Mouse (Mus musculus) spleen, postnatal 36 days (tissue): ENCODE data around the gene Mif4gd.

Experiments used
- DNase-seq, 2 experiments: peaks; one replicate each; pipeline ENCODE4 v3.0.0; 2022; ENCODE audit warnings: low spot score in 2 of 2, mixed read lengths in 1 of 2

Gene Mif4gd

GRCm38 (mm10) chr11:115632862-115633261 lies 20.1 kb upstream of the Mif4gd start:
- DNase-seq = peak; percentile 76 to 79

- no peak for DNase-seq
Observed at GRCm38 (mm10) chr11:115632247-115632646, 19.5 kb upstream of the Mif4gd start.

GRCm38 (mm10) chr11:115631505-115631890 lies 18.7 kb upstream of the Mif4gd start:
- peak in 1 of 2 experiments; percentile 53 for DNase-seq

GRCm38 (mm10) chr11:115630532-115631504 lies 18.0 kb upstream of the Mif4gd start:
- peak; percentile 95 for DNase-seq

GRCm38 (mm10) chr11:115629734-115630531 lies 17.2 kb upstream of the Mif4gd start:
- DNase-seq = no peak

GRCm38 (mm10) chr11:115628465-115629101 lies 15.8 kb upstream of the Mif4gd start:
- DNase-seq = no peak

GRCm38 (mm10) chr11:115627705-115628464 lies 15.1 kb upstream of the Mif4gd start, which contains the start of gene Slc25a19:
Gene Slc25a19, minus strand, starts transcription at chr11:115628295.
- DNase-seq = peak; percentile 100

GRCm38 (mm10) chr11:115626824-115627616 lies 14.3 kb upstream of the Mif4gd start:
- no peak for DNase-seq

GRCm38 (mm10) chr11:115625877-115626276 lies 13.1 kb upstream of the Mif4gd start:
- DNase-seq = no peak

- DNase-seq = no peak
Observed at GRCm38 (mm10) chr11:115623487-115624070, 10.8 kb upstream of the Mif4gd start.

- DNase-seq = no peak
Observed at GRCm38 (mm10) chr11:115619949-115620348, 7.2 kb upstream of the Mif4gd start.

GRCm38 (mm10) chr11:115618732-115619516 lies 6.2 kb upstream of the Mif4gd start:
- no peak for DNase-seq

GRCm38 (mm10) chr11:115618001-115618400 lies 5.2 kb upstream of the Mif4gd start:
- no peak for DNase-seq

- DNase-seq = no peak
Observed at GRCm38 (mm10) chr11:115616893-115617292, 4.1 kb upstream of the Mif4gd start.

GRCm38 (mm10) chr11:115616371-115616770 lies 3.6 kb upstream of the Mif4gd start:
- DNase-seq = no peak

- DNase-seq = no peak
Observed at GRCm38 (mm10) chr11:115615875-115616274, 3.1 kb upstream of the Mif4gd start.

GRCm38 (mm10) chr11:115615108-115615825 lies 2.5 kb upstream of the Mif4gd start:
- no peak for DNase-seq

GRCm38 (mm10) chr11:115614346-115615107 lies 1.8 kb upstream of the Mif4gd start:
- no peak for DNase-seq
